Mouse (Mus musculus) stomach, embryonic 14.5 days (tissue): ENCODE data around the gene Fam162b. TPM values are rescaled to one million over a fixed set of nuclear protein-coding genes. Genes with fewer than 3 reads are reported as not detected.

Experiments
- ATAC-seq: fragments of 200-750 bp; cut with Nextera tagmentation; 2 replicates; pipeline ENCODE4 v1.8.0; 2017; ENCODE audit warnings: low read depth, moderate TSS enrichment; ENCODE audit not compliant: insufficient number of reproducible peaks, insufficient read depth, low FRiP score
- H3K27ac ChIP-seq: fragments of 300-500 bp; sonication (generic); 2 replicates; pipeline ENCODE4 v1.5.1; 2014; ENCODE audit warnings: mild to moderate bottlenecking, low read length, moderate library complexity, mixed read lengths
- H3K27me3 ChIP-seq: fragments of 300-500 bp; sonication (generic); 2 replicates; pipeline ENCODE4 v1.6.1; 2014; ENCODE audit warnings: low read length, control low read depth, mixed read lengths; ENCODE audit not compliant: control insufficient read depth, insufficient read depth
- H3K36me3 ChIP-seq: fragments of 300-500 bp; sonication (generic); 2 replicates; pipeline ENCODE4 v1.6.1; 2014; ENCODE audit warnings: mild to moderate bottlenecking, control low read depth, low read length, moderate library complexity, mixed read lengths; ENCODE audit not compliant: control insufficient read depth, insufficient read depth
- H3K4me1 ChIP-seq: fragments of 300-500 bp; sonication (generic); 2 replicates; pipeline ENCODE4 v1.6.1; 2014; ENCODE audit warnings: low read length, control low read depth, mixed read lengths; ENCODE audit not compliant: control insufficient read depth, insufficient read depth
- H3K4me2 ChIP-seq: fragments of 300-500 bp; sonication (generic); replicated peaks from 2 replicates; pipeline ENCODE4 v1.6.1; 2014; ENCODE audit warnings: low read depth, low read length, control low read depth
- H3K4me3 ChIP-seq: fragments of 300-500 bp; sonication (generic); 2 replicates; pipeline ENCODE4 v1.5.1; 2014; ENCODE audit warnings: low read depth, low read length, control low read depth
- H3K9ac ChIP-seq: fragments of 300-500 bp; sonication (generic); replicated peaks from 2 replicates; pipeline ENCODE4 v1.6.1; 2014; ENCODE audit warnings: low read depth, mild to moderate bottlenecking, control low read depth, low read length, moderate library complexity, mixed read lengths
- H3K9me3 ChIP-seq: fragments of 300-500 bp; sonication (generic); 2 replicates; pipeline ENCODE4 v1.6.1; 2016; ENCODE audit warnings: low read depth, low read length, control low read depth; ENCODE audit not compliant: control insufficient read depth
- WGBS: fragments of 180-500 bp; shearing (Covaris S2); extraction: QIAGEN DNeasy Blood & Tissue Kit; methylation state at CpG from one replicate; pipeline ENCODE4 v1.1.7; 2014; 5-methylcytosine and 5-hydroxymethylcytosine counted together
- polyA plus RNA-seq: library from polyadenylated mRNA; unstranded; fragments of >200 nt; fragmentation: Nextera tagmentation; extraction: Ambion mirVana; gene quantifications from 2 replicates; pipeline ENCODE4 v1.2.1, GENCODE M21; 2014

The Fam162b gene
- 53.1 and 62.3 TPM in 2 replicates for polyA plus RNA-seq

- no peaks in the 10 kb centered on the region for H3K4me1 ChIP-seq
- H3K36me3 ChIP-seq = no peaks in the 10 kb centered on the region
- H3K27me3 ChIP-seq = no peaks in the 10 kb centered on the region
- no peaks in the 10 kb centered on the region for H3K9me3 ChIP-seq
- peak within 1 kb of the TSS; percentile 15 for H3K4me3 ChIP-seq
- H3K27ac ChIP-seq = peak within 1 kb of the TSS; percentile 12; the same call in 1 of the 2 replicates
- WGBS = 4% methylated on average over 19 of the region's 19 CpGs
- peak; percentile 85; the same call in 1 of the 2 replicates for ATAC-seq
- peak within 1 kb of the TSS; percentile 42 for H3K4me2 ChIP-seq
- 0 out of 2 replicates have a peak within 1 kb of the TSS, but pooled peaks have one; percentile 1 for H3K9ac ChIP-seq
Measured at GRCm38 (mm10) chr10:51590139-51590574, at the start of gene Fam162b. Fam162b (minus strand) TSS chr10:51590517.

GRCm38 (mm10) chr10:51631411-51632136, 41.3 kb upstream of the Fam162b start, which contains the start of gene Gprc6a:
Gprc6a (minus strand) TSS chr10:51631461.
- 21% methylated on average over 8 of the region's 8 CpGs for WGBS
- no peak for ATAC-seq
- no peak within 1 kb of the TSS for H3K9ac ChIP-seq
- H3K9me3 ChIP-seq = no peaks in the 10 kb centered on the region
- no peak within 1 kb of the TSS for H3K27ac ChIP-seq
- no peaks in the 10 kb centered on the region for H3K27me3 ChIP-seq
- H3K4me3 ChIP-seq = no peak within 1 kb of the TSS
- H3K36me3 ChIP-seq = no peaks in the 10 kb centered on the region
- H3K4me2 ChIP-seq = no peak within 1 kb of the TSS
- no peaks in the 10 kb centered on the region for H3K4me1 ChIP-seq

DNA sequence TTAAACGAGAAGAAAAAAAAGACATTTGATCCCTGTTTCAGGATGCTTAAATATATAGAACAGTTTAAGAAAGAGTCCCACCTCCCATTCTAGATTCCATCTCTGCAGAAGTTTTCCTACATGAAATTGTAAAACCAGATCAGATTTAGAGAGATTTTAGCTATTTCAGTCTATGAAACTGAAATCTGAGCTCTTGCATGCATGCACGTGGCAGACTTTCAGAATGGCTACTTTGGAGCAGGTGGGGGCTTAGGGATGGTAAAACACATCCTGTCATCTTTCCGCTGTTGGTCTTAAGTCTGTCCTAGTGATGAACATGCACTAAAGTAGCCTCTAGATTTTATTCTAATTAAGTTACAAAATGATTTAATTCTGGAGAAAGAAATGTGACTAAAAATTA, 30.9 kb upstream of the Fam162b start:
- Histone ChIP-seq H3K4me3 (no peak overlapping the region), H3K9me3 (no peaks in the 10 kb centered on the region), H3K9ac (no peak overlapping the region), H3K27me3 (no peaks in the 10 kb centered on the region), H3K4me1 (no peaks in the 10 kb centered on the region), H3K27ac (no peak overlapping the region), H3K4me2 (no peak overlapping the region), H3K36me3 (no peaks in the 10 kb centered on the region)
- no peak for ATAC-seq
- WGBS = 77% methylated on average over 3 of the region's 3 CpGs

- Histone ChIP-seq H3K9ac (no peak overlapping the region), H3K9me3 (no peaks in the 10 kb centered on the region), H3K36me3 (no peaks in the 10 kb centered on the region), H3K4me1 (no peaks in the 10 kb centered on the region), H3K27ac (no peak overlapping the region), H3K27me3 (no peaks in the 10 kb centered on the region), H3K4me2 (no peak overlapping the region), H3K4me3 (no peak overlapping the region)
- ATAC-seq = no peak
- 69% methylated on average over 7 of the region's 7 CpGs for WGBS
Measured at GRCm38 (mm10) chr10:51620126-51620525, 29.8 kb upstream of the Fam162b start.

DNA sequence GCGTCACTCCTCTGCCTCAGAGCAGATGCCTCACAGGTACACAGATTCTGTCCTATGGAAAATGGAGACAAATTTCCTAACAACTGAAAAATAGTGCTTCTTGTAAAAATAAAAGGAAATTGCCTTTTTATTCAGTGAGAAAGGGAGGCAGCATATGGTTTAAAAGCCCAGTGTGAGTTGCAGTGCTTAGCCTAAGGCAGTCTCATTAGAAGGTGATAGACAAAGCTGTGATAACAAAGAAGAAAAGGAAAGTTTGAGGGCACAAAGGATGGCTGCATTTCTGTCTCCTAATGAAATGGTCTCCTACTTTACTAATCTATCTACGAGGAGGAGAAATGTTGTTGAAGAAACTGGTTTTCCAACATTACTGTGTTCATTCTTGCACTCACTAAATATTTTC, 28.2 kb upstream of the Fam162b start:
- no peak overlapping the region for H3K27ac ChIP-seq
- H3K9ac ChIP-seq = no peak overlapping the region
- no peaks in the 10 kb centered on the region for H3K27me3 ChIP-seq
- no peak overlapping the region for H3K4me3 ChIP-seq
- H3K4me1 ChIP-seq = no peaks in the 10 kb centered on the region
- no peak overlapping the region for H3K4me2 ChIP-seq
- WGBS = 84% methylated on average over 2 of the region's 2 CpGs
- no peaks in the 10 kb centered on the region for H3K9me3 ChIP-seq
- ATAC-seq = no peak
- H3K36me3 ChIP-seq = no peaks in the 10 kb centered on the region

DNA sequence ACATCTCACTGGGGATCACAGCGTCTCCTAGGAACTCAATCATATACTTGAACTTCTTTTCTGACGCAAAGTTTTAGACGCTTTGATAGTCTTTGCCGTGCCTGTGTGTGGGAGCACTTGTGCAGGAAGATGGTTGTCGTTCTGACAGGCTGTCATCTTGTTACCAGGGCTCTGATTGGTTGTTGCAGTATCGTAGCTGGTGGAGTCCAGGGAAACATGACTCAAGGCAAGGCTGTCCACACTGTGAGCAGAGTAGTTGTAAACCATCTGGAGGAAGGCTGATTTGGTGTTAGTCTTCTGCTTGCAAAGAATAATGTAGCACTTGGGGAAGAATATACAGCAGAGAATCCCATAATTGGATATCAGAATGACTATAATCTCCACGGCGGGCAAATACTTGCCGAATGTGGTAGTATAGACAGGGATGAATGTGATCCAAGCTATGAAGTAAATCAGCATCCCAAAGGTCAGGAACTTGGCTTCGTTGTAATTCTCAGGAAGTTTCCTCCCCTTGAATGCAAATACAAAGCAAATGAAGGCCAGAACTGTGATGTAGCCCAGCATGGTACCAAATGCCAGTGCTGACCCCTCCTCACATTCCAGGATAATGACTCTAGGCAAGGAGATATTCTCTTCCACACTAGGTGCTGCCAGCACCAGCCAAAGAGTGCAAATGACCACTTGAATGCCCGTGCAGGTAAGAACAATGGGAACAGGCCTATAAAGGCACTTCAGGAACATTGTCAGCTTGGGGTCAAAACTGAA, 24.7 kb upstream of the Fam162b start:
- Histone ChIP-seq H3K27ac (no peak overlapping the region), H3K36me3 (no peaks in the 10 kb centered on the region)
- 69% methylated on average over 11 of the region's 11 CpGs for WGBS

DNA sequence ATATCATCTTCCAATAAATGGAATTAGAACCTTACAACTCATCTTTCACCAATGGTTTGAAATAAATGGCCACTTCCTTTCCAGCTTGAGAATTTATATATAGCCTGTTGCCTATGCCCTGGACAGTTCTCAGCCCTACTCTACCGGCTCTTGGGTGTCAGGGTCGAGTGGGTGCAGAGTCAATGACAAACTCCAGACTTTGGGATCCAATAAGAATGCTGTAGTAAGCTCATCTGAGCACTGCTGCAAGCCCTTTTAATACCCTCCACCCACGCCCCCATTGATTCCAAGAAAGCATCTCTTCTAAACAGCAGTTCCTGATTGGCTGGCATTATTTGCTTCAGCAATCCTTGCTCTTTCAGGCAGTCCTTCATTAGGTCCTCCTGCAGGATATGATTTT, 23.1 kb upstream of the Fam162b start:
- Histone ChIP-seq H3K4me1 (no peaks in the 10 kb centered on the region), H3K4me3 (no peak overlapping the region), H3K27me3 (no peaks in the 10 kb centered on the region), H3K4me2 (no peak overlapping the region), H3K36me3 (no peaks in the 10 kb centered on the region), H3K9me3 (no peaks in the 10 kb centered on the region), H3K27ac (no peak overlapping the region), H3K9ac (no peak overlapping the region)
- WGBS = 56% methylated on average over 3 of the region's 3 CpGs
- no peak for ATAC-seq

More for the DNA sequence above, 24.7 kb upstream of the Fam162b start:
- no peak overlapping the region for H3K4me3 ChIP-seq
- H3K9ac ChIP-seq = no peak overlapping the region
- no peaks in the 10 kb centered on the region for H3K27me3 ChIP-seq
- H3K4me1 ChIP-seq = no peaks in the 10 kb centered on the region
- H3K4me2 ChIP-seq = no peak overlapping the region
- no peaks in the 10 kb centered on the region for H3K9me3 ChIP-seq
- no peak for ATAC-seq

- no peak overlapping the region for H3K4me3 ChIP-seq
- H3K9me3 ChIP-seq = no peaks in the 10 kb centered on the region
- ATAC-seq = no peak
- no peak overlapping the region for H3K9ac ChIP-seq
- no peaks in the 10 kb centered on the region for H3K36me3 ChIP-seq
- H3K4me2 ChIP-seq = no peak overlapping the region
- WGBS = 47% methylated on average over 9 of the region's 9 CpGs
- no peaks in the 10 kb centered on the region for H3K27me3 ChIP-seq
- no peaks in the 10 kb centered on the region for H3K4me1 ChIP-seq
- no peak overlapping the region for H3K27ac ChIP-seq
Measured at GRCm38 (mm10) chr10:51611969-51612682, 21.8 kb upstream of the Fam162b start.
